Mouse (Mus musculus) hindbrain, embryonic 11.5 days (tissue): ENCODE data around the gene Rcc2. TPM values are rescaled to one million over a fixed set of nuclear protein-coding genes. Genes with fewer than 3 reads are reported as not detected.

Experiments
- ATAC-seq: fragments of 200-750 bp; cut with Nextera tagmentation; 2 replicates; pipeline ENCODE4 v1.8.0; 2017; ENCODE audit warnings: mild to moderate bottlenecking, moderate TSS enrichment, moderate library complexity; ENCODE audit not compliant: low FRiP score
- DNase-seq: peaks from one replicate; pipeline ENCODE4 v3.0.0-alpha.2; 2015; ENCODE audit warnings: low spot score
- H3K27ac ChIP-seq: fragments of 300-500 bp; sonication (generic); 2 replicates; pipeline ENCODE4 v1.5.1; 2014; ENCODE audit warnings: mild to moderate bottlenecking, low read depth, low read length
- H3K27me3 ChIP-seq: fragments of 300-500 bp; sonication (generic); 2 replicates; pipeline ENCODE4 v1.6.1; 2014; ENCODE audit warnings: mild to moderate bottlenecking, low read length, moderate library complexity, mixed read lengths; ENCODE audit not compliant: control insufficient read depth, insufficient read depth
- H3K36me3 ChIP-seq: fragments of 300-500 bp; sonication (generic); 2 replicates; pipeline ENCODE4 v1.6.1; 2014; ENCODE audit warnings: mild to moderate bottlenecking, low read length, moderate library complexity, mixed read lengths; ENCODE audit not compliant: control insufficient read depth, insufficient read depth
- H3K4me1 ChIP-seq: fragments of 300-500 bp; sonication (generic); replicated peaks from 2 replicates; pipeline ENCODE4 v1.6.1; 2014; ENCODE audit warnings: low read length, mixed read lengths; ENCODE audit not compliant: control insufficient read depth, insufficient read depth
- H3K4me2 ChIP-seq: fragments of 300-500 bp; sonication (generic); replicated peaks from 2 replicates; pipeline ENCODE4 v1.6.1; 2014; ENCODE audit warnings: mild to moderate bottlenecking, low read depth, low read length
- H3K4me3 ChIP-seq: fragments of 300-500 bp; sonication (generic); 2 replicates; pipeline ENCODE4 v1.5.1; 2014; ENCODE audit warnings: low read depth, low read length
- H3K9ac ChIP-seq: fragments of 300-500 bp; sonication (generic); 2 replicates; pipeline ENCODE4 v1.6.1; 2014; ENCODE audit warnings: low read depth, low read length
- H3K9me3 ChIP-seq: fragments of 300-500 bp; sonication (generic); 2 replicates; pipeline ENCODE4 v1.6.1; 2016; ENCODE audit warnings: low read length; ENCODE audit not compliant: control insufficient read depth
- whole genome bisulfite sequencing: fragments of 180-500 bp; shearing (Covaris S2); extraction: QIAGEN DNeasy Blood & Tissue Kit; methylation state at CpG from one replicate; pipeline ENCODE4 v1.1.7; 2014; 5-methylcytosine and 5-hydroxymethylcytosine counted together
- polyA plus RNA-seq: library from polyadenylated mRNA; unstranded; fragments of >200 nt; fragmentation: Nextera tagmentation; extraction: Ambion mirVana; gene quantifications from 2 replicates; pipeline ENCODE4 v1.2.1, GENCODE M21; 2014

Gene Rcc2
- polyA plus RNA-seq, 1 experiment from 2014 or later, result 44.3 TPM

GRCm38 (mm10) chr4:140771091-140771490 is 70.8 kb downstream of the Rcc2 start:
- no peaks in the 10 kb centered on the region for H3K36me3 ChIP-seq
- H3K27me3 ChIP-seq, result no peaks in the 10 kb centered on the region
- no peak overlapping the region for H3K4me3 ChIP-seq
- no peak overlapping the region for H3K4me2 ChIP-seq
- no peak overlapping the region for H3K27ac ChIP-seq
- ATAC-seq (no peak), DNase-seq (no peak)
- peaks cover 4% of the 10 kb centered on the region; the same call in 1 of the 2 replicates for H3K4me1 ChIP-seq
- no peak overlapping the region for H3K9ac ChIP-seq
- WGBS, result 56% methylated on average over 4 of the region's 4 CpGs
- H3K9me3 ChIP-seq, result no peaks in the 10 kb centered on the region

Other genes with a start within 250 kb of the Rcc2 start
- gene Arhgef10l, start 34.5 kb upstream of the Rcc2 start, polyA plus RNA-seq, result 13.8 and 14.5 TPM in 2 replicates
- 0.13 TPM in 1 of 2 replicates, not detected in the other for gene Padi6, start 42.1 kb downstream of the Rcc2 start, polyA plus RNA-seq
- gene Padi4, start 73.7 kb downstream of the Rcc2 start, polyA plus RNA-seq, result 0.25 and 0.37 TPM in 2 replicates
- gene Padi3, start 110.1 kb downstream of the Rcc2 start, polyA plus RNA-seq, result not detected in 2 replicates
- 0.05 and 0.08 TPM in 2 replicates for gene Padi1, start 145.2 kb downstream of the Rcc2 start, polyA plus RNA-seq
- 1.2 and 2.4 TPM in 2 replicates for gene Padi2, start 205.8 kb downstream of the Rcc2 start, polyA plus RNA-seq